Mouse (Mus musculus) lung, embryonic 16.5 days (tissue): Measurements from ENCODE around the gene C1qb. TPM values are rescaled to one million over a fixed set of nuclear protein-coding genes. Genes with fewer than 3 reads are reported as not detected.

Source experiments
- ATAC-seq: fragments of 200-750 bp; cut with Nextera tagmentation; 2 replicates; pipeline ENCODE4 v1.8.0; 2017; ENCODE audit warnings: low read depth, mild to moderate bottlenecking, moderate library complexity
- H3K27ac ChIP-seq: fragments of 300-500 bp; sonication (generic); 2 replicates; pipeline ENCODE4 v1.5.1; 2014; ENCODE audit warnings: mild to moderate bottlenecking, control low read depth, low read length
- H3K27me3 ChIP-seq: fragments of 300-500 bp; sonication (generic); 2 replicates; pipeline ENCODE4 v1.6.1; 2014; ENCODE audit warnings: low read depth, low read length, mixed read lengths; ENCODE audit not compliant: control insufficient read depth, insufficient read depth
- H3K36me3 ChIP-seq: fragments of 300-500 bp; sonication (generic); 2 replicates; pipeline ENCODE4 v1.6.1; 2014; ENCODE audit warnings: low read length; ENCODE audit not compliant: control insufficient read depth, insufficient read depth
- H3K4me1 ChIP-seq: fragments of 300-500 bp; sonication (generic); replicated peaks from 2 replicates; pipeline ENCODE4 v1.6.1; 2014; ENCODE audit warnings: low read length, mixed read lengths; ENCODE audit not compliant: control insufficient read depth, insufficient read depth
- H3K4me2 ChIP-seq: fragments of 300-500 bp; sonication (generic); 2 replicates; pipeline ENCODE4 v1.6.1; 2014; ENCODE audit warnings: low read depth, low read length, control low read depth
- H3K4me3 ChIP-seq: fragments of 300-500 bp; sonication (generic); 2 replicates; pipeline ENCODE4 v1.5.1; 2014; ENCODE audit warnings: mild to moderate bottlenecking, low read length, control low read depth
- H3K9ac ChIP-seq: fragments of 300-500 bp; sonication (generic); 2 replicates; pipeline ENCODE4 v1.6.1; 2014; ENCODE audit warnings: low read length, control low read depth
- H3K9me3 ChIP-seq: fragments of 300-500 bp; sonication (generic); 2 replicates; pipeline ENCODE4 v1.6.1; 2016; ENCODE audit warnings: low read length; ENCODE audit not compliant: control insufficient read depth
- WGBS: fragments of 180-500 bp; shearing (Covaris S2); extraction: QIAGEN DNeasy Blood & Tissue Kit; methylation state at CpG from one replicate; pipeline ENCODE4 v1.1.7; 2014; 5-methylcytosine and 5-hydroxymethylcytosine counted together
- polyA plus RNA-seq: library from polyadenylated mRNA; unstranded; fragments of >200 nt; fragmentation: Nextera tagmentation; extraction: Ambion mirVana; gene quantifications from 2 replicates; pipeline ENCODE4 v1.2.1, GENCODE M21; 2015

Gene C1qb
- polyA plus RNA-seq, result 51.9 and 55.2 TPM in 2 replicates

DNA sequence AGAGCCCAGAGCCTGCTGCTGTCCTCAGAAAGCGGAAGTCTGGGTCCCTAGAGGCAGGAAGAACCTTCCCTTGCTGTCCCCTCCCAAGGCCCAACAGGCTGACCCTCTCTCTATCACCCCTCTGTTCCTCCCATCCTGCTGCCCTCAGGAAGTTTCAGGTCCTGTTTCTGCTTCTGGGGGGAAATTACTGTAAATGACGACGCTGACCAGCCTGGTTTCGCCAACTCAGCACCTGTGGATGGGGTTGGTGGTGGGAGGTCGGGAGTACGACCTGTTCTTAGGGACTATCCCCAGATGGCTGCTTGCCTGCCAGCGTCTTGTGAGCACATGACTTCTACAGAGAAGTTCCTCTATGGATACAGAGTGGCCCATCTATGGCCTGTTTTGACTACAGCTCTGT lies at the start of gene C1qb:
C1qb (minus strand) TSS at position 87 of the 400 bp plus-strand sequence.
- H3K27me3 ChIP-seq, result no peaks in the 10 kb centered on the region
- no peak within 1 kb of the TSS for H3K9ac ChIP-seq
- H3K4me1 ChIP-seq, result no peaks in the 10 kb centered on the region
- H3K4me2 ChIP-seq, result no peak within 1 kb of the TSS
- no peak within 1 kb of the TSS for H3K27ac ChIP-seq
- no peaks in the 10 kb centered on the region for H3K36me3 ChIP-seq
- no peaks in the 10 kb centered on the region for H3K9me3 ChIP-seq
- no peak within 1 kb of the TSS for H3K4me3 ChIP-seq
- no peak for ATAC-seq
- WGBS, result 57% methylated on average over 7 of the region's 7 CpGs

DNA sequence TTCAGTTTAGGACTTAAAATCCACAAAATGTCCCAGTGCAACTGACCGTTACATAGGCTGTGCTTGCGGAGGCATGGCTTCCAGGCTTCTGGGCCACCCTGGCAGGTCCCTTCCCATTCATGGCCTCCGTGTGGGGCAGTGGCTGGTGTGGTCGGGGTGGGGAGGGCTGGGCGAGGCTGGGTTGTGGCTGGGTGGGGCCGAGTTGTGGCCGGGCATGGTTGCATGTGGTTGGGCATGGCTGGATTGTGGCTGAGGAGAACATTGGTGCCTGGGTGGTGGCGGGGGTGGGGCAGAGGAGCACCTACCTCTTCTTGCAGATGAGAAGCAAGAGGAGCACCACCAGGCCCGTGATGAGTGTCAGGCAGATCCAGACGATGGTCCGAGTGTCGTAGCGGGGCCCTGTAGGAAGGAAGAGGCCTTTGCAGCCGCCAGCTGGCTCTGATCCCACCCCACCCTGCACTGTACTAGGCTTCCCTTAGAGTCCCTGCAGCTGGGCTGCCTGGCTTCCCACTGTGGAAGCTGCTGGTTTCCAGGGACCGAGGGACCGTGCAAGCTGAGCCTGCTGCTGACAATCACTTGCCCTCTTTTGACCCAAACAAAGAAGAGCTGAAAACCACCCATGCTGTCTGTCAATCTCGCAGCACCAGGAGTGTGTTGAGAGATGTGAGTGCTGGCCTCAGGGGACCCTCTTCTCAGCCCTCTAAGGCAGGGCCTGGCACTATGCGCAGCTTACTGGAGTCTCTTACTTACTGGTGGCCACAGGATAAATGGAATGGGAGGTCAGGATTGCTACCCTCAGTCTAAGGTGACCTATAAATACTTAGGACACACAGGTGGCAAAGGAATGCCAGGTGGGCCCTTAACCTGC lies 49.0 kb upstream of the C1qb start:
- H3K27me3 ChIP-seq, result peaks cover 26% of the 10 kb centered on the region
- no peak overlapping the region for H3K4me2 ChIP-seq
- peak; percentile 85 for ATAC-seq
- 44% methylated on average over 18 of the region's 18 CpGs for WGBS
- no peak overlapping the region for H3K4me3 ChIP-seq
- H3K27ac ChIP-seq, result no peak overlapping the region
- H3K9me3 ChIP-seq, result no peaks in the 10 kb centered on the region
- no peak overlapping the region for H3K9ac ChIP-seq
- no peaks in the 10 kb centered on the region for H3K36me3 ChIP-seq
- peaks cover 4% of the 10 kb centered on the region for H3K4me1 ChIP-seq

DNA sequence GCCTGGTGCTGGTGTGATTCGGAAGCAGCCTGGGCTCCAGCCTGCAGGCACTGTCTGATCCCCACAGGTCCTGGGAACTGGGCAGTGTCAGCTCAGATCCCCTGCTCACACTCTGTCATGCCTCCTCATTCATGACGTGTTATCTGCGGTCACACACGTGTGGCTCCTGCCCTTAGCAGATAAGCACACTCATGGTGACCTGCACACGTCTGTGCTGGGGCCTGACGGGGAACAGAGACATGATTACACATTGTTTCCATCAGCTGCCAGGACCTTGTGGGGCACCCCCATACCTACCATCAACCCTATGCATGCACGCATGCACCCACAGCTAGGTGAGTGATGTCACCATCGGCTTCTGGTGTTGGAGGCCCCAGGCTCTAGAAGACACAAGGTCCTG lies 44.5 kb upstream of the C1qb start:
- ATAC-seq, result no peak
- 74% methylated on average over 8 of the region's 8 CpGs for whole genome bisulfite sequencing
- H3K27ac ChIP-seq, result no peak overlapping the region
- no peak overlapping the region for H3K4me2 ChIP-seq
- H3K27me3 ChIP-seq, result peaks cover 22% of the 10 kb centered on the region
- no peaks in the 10 kb centered on the region for H3K36me3 ChIP-seq
- H3K9me3 ChIP-seq, result no peaks in the 10 kb centered on the region
- no peak overlapping the region for H3K4me3 ChIP-seq
- H3K9ac ChIP-seq, result no peak overlapping the region
- H3K4me1 ChIP-seq, result peaks cover 4% of the 10 kb centered on the region

DNA sequence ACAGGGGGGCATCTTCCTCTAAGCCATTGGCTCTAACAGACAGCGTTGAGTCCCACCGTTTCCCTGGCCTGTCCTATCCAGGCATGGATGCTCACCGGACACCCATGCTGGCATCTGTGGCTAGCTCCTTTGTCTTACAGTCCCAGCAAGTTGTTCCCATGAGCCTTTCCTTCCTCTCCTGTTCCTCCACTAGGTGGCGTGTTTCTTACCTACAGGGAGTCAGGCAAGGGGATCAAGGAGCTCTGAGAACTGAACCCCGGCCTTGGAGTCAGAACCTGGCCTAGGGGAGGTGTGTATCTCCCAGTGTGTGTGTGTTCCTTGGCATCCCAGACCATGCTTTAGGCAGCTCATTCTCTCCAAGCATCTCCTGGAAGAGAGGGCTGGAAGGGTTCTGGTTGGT lies 42.9 kb upstream of the C1qb start:
- Histone ChIP-seq H3K27me3 (peaks cover 26% of the 10 kb centered on the region), H3K4me2 (no peak overlapping the region), H3K9ac (no peak overlapping the region), H3K27ac (no peak overlapping the region), H3K4me3 (no peak overlapping the region), H3K9me3 (no peaks in the 10 kb centered on the region), H3K36me3 (no peaks in the 10 kb centered on the region), H3K4me1 (no peaks in the 10 kb centered on the region)
- WGBS, result 10% methylated on average over 5 of the region's 5 CpGs
- ATAC-seq, result no peak

DNA sequence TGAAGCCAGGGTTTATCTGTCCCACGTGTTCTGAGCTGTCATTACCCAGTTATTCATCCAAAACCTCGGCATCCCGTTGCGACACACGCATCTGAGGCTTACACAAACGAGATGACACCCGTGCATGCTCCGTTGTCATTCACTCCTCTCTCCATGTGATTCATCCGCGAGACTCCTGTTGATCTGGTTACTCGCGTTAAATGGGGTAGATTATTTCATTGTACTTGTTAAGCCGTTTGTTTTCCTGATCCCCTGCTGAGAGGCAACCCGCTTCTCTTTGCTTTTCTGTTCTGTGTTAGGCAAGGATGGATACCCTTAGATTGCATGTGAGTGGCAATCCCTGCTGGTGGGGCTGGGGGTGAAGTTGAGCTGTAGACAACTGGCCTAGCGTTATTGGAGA lies 39.8 kb upstream of the C1qb start:
- Histone ChIP-seq H3K4me2 (no peak overlapping the region), H3K4me1 (no peaks in the 10 kb centered on the region), H3K27ac (no peak overlapping the region), H3K36me3 (no peaks in the 10 kb centered on the region), H3K9ac (no peak overlapping the region), H3K4me3 (no peak overlapping the region), H3K9me3 (no peaks in the 10 kb centered on the region), H3K27me3 (peaks cover 19% of the 10 kb centered on the region)
- ATAC-seq, result no peak
- WGBS, result 17% methylated on average over 15 of the region's 15 CpGs

DNA sequence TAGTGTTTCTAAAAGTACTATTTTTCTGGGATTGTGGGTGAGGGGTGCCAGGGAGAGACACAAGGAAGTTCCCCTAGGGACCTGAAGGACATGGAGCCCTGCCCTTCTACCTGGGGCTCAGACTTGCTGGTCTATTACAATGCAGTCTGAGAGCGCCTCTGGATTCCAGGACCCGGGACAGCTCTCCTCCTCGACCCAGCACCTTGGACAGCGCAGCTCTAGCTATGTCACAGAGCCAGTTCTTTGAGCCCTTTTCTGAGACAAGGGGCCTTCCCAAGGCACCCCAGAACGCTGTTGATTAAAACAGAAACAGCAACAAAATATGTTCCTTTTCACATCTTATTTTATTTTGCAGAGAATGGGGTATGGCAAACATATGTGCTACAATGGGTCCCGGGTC lies 38.5 kb upstream of the C1qb start:
- Histone ChIP-seq H3K4me1 (no peaks in the 10 kb centered on the region), H3K9ac (no peak overlapping the region), H3K9me3 (no peaks in the 10 kb centered on the region), H3K4me2 (no peak overlapping the region), H3K4me3 (no peak overlapping the region), H3K27me3 (peaks cover 18% of the 10 kb centered on the region), H3K36me3 (no peaks in the 10 kb centered on the region), H3K27ac (no peak overlapping the region)
- whole genome bisulfite sequencing, result 7% methylated on average over 6 of the region's 6 CpGs
- ATAC-seq, result no peak

DNA sequence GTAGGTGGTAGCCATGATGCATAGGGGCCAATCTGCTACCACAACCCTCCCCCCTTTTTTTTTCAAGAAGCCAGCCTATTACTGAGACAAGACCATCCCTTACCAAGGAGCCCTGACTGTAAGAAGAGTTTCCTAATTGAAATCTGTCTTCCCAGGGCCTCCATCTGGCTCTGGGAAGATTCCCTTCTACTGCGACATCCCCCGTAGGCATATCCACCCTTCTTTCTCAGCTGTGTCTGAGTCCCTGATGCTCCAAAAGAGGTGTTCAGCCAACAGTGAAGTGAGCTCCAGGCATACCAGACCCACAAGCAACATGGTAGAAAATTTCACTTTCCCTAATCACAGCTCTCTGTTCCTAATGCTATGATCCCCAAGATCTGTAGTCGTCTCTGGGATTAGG lies 33.5 kb upstream of the C1qb start:
- Histone ChIP-seq H3K4me2 (no peak overlapping the region), H3K9me3 (no peaks in the 10 kb centered on the region), H3K4me1 (no peaks in the 10 kb centered on the region), H3K27me3 (0 out of 2 replicates have a peak, but pooled peaks cover 3% of the 10 kb centered on the region), H3K4me3 (no peak overlapping the region), H3K9ac (no peak overlapping the region), H3K36me3 (no peaks in the 10 kb centered on the region), H3K27ac (no peak overlapping the region)
- 71% methylated on average over 3 of the region's 3 CpGs for WGBS
- ATAC-seq, result no peak

DNA sequence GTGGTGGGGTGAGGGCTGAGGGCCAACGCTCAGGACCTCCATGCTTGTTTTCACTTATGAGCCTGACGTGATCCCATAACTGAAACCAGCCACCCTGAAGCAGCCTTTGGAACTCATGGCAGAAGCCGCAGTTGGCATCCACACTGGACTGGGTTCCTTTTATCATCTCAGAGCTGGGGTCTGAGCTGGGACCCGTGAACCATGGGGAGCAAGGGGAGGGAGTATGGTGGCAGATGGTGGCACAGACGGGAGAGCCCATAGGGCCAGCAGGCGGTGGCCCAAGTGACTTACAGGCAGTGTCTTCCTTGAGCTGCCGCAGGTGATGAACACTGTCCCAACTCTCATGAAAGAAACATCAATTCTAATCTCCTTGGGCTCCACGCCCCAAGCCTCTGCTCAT lies 32.8 kb upstream of the C1qb start:
- 80% methylated on average over 8 of the region's 8 CpGs for WGBS

DNA sequence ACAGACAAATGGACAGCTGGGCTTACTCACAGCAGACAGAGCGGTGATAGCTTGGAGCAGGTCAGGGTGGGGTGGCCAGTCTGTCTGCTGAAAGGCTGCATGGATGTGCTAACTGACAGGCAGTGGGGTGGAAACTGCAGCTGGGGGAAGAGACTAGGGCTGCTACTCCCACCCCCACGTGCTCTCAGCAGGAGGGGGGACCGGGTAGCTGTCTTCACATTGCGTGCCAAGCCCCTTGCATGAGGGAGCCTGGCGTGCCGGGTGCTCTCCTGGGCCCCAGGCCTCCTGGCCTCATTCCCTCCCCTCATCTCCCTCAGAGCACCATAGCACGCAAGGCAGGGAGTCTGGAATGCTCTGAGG lies 31.2 kb upstream of the C1qb start:
- WGBS, result 30% methylated on average over 7 of the region's 7 CpGs
- H3K4me3 ChIP-seq, result no peak overlapping the region
- H3K36me3 ChIP-seq, result no peaks in the 10 kb centered on the region
- ATAC-seq, result no peak
- no peak overlapping the region for H3K4me2 ChIP-seq
- H3K4me1 ChIP-seq, result no peaks in the 10 kb centered on the region
- no peak overlapping the region for H3K27ac ChIP-seq
- H3K27me3 ChIP-seq, result peaks cover 10% of the 10 kb centered on the region
- H3K9me3 ChIP-seq, result no peaks in the 10 kb centered on the region
- H3K9ac ChIP-seq, result no peak overlapping the region

More for the DNA sequence above, 32.8 kb upstream of the C1qb start:
- ATAC-seq, result no peak
- Histone ChIP-seq H3K4me2 (no peak overlapping the region), H3K27me3 (0 out of 2 replicates have a peak, but pooled peaks cover 3% of the 10 kb centered on the region), H3K4me3 (no peak overlapping the region), H3K36me3 (no peaks in the 10 kb centered on the region), H3K9ac (no peak overlapping the region), H3K9me3 (no peaks in the 10 kb centered on the region), H3K4me1 (no peaks in the 10 kb centered on the region), H3K27ac (no peak overlapping the region)
